Mouse (Mus musculus): Measurements from ENCODE around the gene 1500011B03Rik. TPM values are rescaled to one million over a fixed set of nuclear protein-coding genes. Genes with fewer than 3 reads are reported as not detected.
A peak's percentile ranks its signal among the peaks of the same experiment; 100 is the strongest.
"Not testable (repeated sequence)": the region's sequence is repeated elsewhere in the genome, so short reads cannot be mapped to it uniquely, and the experiment has no call there.

The 1500011B03Rik gene
- polyA plus RNA-seq (2015; fragmentation: Nextera tagmentation; extraction: Ambion mirVana), result 73.5 and 76.4 TPM in 2 replicates

GRCm38 (mm10) chr5:114822796-114823688 lies at the start of gene 1500011B03Rik:
Gene 1500011B03Rik (minus strand): TSS chr5:114823468.
- 7% methylated on average over 53 of the region's 53 CpGs for WGBS
- ATAC-seq (ENCODE audit: insufficient number of reproducible peaks, low FRiP score, low TSS enrichment, low read depth), result peak; percentile 85; the same call in 1 of the 2 replicates

GRCm38 (mm10) chr5:114865279-114865678 lies 42.0 kb upstream of the 1500011B03Rik start:
- H3K9ac ChIP-seq, result no peak overlapping the region
- H3K4me3 ChIP-seq, result no peak overlapping the region
- 86% methylated on average over 12 of the region's 12 CpGs for WGBS
- H3K4me2 ChIP-seq, result no peak overlapping the region
- no peaks in the 10 kb centered on the region for H3K36me3 ChIP-seq
- H3K4me1 ChIP-seq, result no peaks in the 10 kb centered on the region
- no peak for ATAC-seq (ENCODE audit: insufficient number of reproducible peaks, low FRiP score, low TSS enrichment, low read depth)
- no peak overlapping the region for H3K27ac ChIP-seq
- H3K9me3 ChIP-seq, result peaks cover 9% of the 10 kb centered on the region; the same call in 1 of the 2 replicates
- H3K27me3 ChIP-seq, result 0 out of 2 replicates have a peak, but pooled peaks cover 1% of the 10 kb centered on the region

More at GRCm38 (mm10) chr5:114822796-114823688, at the start of gene 1500011B03Rik:
- no peaks in the 10 kb centered on the region for H3K9me3 ChIP-seq
- peak within 1 kb of the TSS; percentile 72 for H3K4me3 ChIP-seq
- peak within 1 kb of the TSS; percentile 67 for H3K4me2 ChIP-seq
- peak within 1 kb of the TSS; percentile 65 for H3K9ac ChIP-seq
- H3K27ac ChIP-seq, result peak within 1 kb of the TSS; percentile 80
- H3K36me3 ChIP-seq, result peaks cover 9% of the 10 kb centered on the region
- peaks cover 12% of the 10 kb centered on the region for H3K4me1 ChIP-seq
- H3K27me3 ChIP-seq, result no peaks in the 10 kb centered on the region

GRCm38 (mm10) chr5:114864813-114865212 lies 41.5 kb upstream of the 1500011B03Rik start:
- Histone ChIP-seq H3K9ac (no peak overlapping the region), H3K4me3 (no peak overlapping the region), H3K9me3 (peaks cover 9% of the 10 kb centered on the region; the same call in 1 of the 2 replicates), H3K4me2 (no peak overlapping the region), H3K27ac (no peak overlapping the region), H3K36me3 (no peaks in the 10 kb centered on the region), H3K27me3 (no peaks in the 10 kb centered on the region), H3K4me1 (no peaks in the 10 kb centered on the region)
- 79% methylated on average over 7 of the region's 7 CpGs for WGBS
- ATAC-seq (ENCODE audit: insufficient number of reproducible peaks, low FRiP score, low TSS enrichment, low read depth), result no peak

DNA sequence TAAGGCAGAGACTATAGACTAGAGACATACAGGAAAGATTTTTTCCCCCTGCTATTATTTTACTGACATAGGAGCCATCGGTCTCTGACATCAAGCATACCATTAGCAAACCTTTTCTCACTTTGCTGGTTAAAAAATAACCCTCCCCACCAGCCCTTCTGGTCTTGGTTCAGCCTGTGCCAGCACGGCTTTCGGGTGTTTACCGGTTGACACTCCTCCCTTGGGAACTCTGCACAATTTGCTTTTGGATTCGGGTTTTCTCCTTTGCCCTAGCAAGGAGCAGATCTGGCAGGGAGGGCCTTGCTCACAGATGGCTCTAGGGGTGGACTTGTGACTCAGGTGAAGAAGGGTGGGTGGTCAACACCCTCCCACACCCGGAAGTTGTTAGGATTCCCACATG lies 38.5 kb upstream of the 1500011B03Rik start:
- no peak for ATAC-seq (ENCODE audit: insufficient number of reproducible peaks, low FRiP score, low TSS enrichment, low read depth)
- 66% methylated on average over 6 of the region's 6 CpGs for WGBS
- H3K27ac ChIP-seq, result no peak overlapping the region
- 0 out of 2 replicates have a peak, but pooled peaks cover 5% of the 10 kb centered on the region for H3K27me3 ChIP-seq
- H3K4me3 ChIP-seq, result no peak overlapping the region
- no peak overlapping the region for H3K9ac ChIP-seq
- peaks cover 4% of the 10 kb centered on the region; the same call in 1 of the 2 replicates for H3K4me1 ChIP-seq
- H3K4me2 ChIP-seq, result no peak overlapping the region
- no peaks in the 10 kb centered on the region for H3K9me3 ChIP-seq
- H3K36me3 ChIP-seq, result no peaks in the 10 kb centered on the region

DNA sequence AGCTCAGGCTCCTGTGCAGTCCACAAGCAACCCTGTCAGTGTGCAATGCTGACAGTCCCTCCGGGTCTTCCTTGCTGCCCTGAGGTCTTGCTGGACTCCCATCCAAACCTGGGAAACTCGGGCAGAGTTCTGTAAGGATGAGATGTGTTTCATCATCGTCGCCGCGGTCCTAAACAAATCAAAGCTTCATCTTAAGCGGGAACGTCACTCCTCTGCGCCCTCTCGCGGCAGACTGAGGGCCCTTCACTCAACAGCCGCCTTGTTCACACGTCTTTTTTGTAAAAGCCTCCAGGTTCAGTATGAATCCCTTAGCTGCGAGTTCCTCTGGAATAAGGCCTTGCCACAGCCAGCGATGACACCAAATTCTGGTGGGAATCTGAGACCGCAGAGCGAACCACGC lies 36.0 kb upstream of the 1500011B03Rik start:
- Histone ChIP-seq H3K4me3 (peak overlapping the region; percentile 32), H3K36me3 (no peaks in the 10 kb centered on the region), H3K9me3 (no peaks in the 10 kb centered on the region), H3K9ac (peak overlapping the region; percentile 18; the same call in 1 of the 2 replicates), H3K27me3 (0 out of 2 replicates have a peak, but pooled peaks cover 7% of the 10 kb centered on the region), H3K27ac (no peak overlapping the region), H3K4me1 (peaks cover 4% of the 10 kb centered on the region; the same call in 1 of the 2 replicates), H3K4me2 (peak overlapping the region; percentile 57)
- ATAC-seq (ENCODE audit: insufficient number of reproducible peaks, low FRiP score, low TSS enrichment, low read depth), result no peak
- WGBS, result 5% methylated on average over 18 of the region's 18 CpGs

DNA sequence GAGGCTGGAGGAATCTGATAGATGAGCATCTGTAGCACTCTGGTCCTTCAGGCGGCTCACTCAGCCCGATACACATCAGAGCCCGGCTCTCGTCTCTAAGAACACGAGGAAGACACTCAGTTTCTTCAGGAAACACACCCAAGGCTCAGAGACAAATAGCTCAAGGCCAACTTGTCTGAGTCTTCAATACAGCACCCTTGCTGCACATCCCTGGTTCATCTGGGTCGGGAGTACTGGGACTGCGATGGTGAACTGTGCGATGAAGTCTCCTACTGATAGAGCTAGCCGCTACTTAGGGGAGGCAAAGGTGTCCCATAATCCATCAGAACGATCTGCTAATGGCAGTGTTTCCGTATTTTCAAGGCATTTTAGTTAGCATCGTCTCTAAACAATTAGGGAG lies 35.3 kb upstream of the 1500011B03Rik start, which contains the start of gene Gm9936:
Gene Gm9936, minus strand, starts transcription at position 101 of the 400 bp plus-strand sequence.
- Histone ChIP-seq H3K4me3 (peak within 1 kb of the TSS; percentile 32), H3K4me1 (peaks cover 4% of the 10 kb centered on the region; the same call in 1 of the 2 replicates), H3K9me3 (no peaks in the 10 kb centered on the region), H3K4me2 (peak within 1 kb of the TSS; percentile 57), H3K27ac (no peak within 1 kb of the TSS), H3K36me3 (no peaks in the 10 kb centered on the region), H3K27me3 (0 out of 2 replicates have a peak, but pooled peaks cover 7% of the 10 kb centered on the region), H3K9ac (peak within 1 kb of the TSS; percentile 18; the same call in 1 of the 2 replicates)
- WGBS, result 83% methylated on average over 12 of the region's 12 CpGs
- ATAC-seq (ENCODE audit: insufficient number of reproducible peaks, low FRiP score, low TSS enrichment, low read depth), result no peak

DNA sequence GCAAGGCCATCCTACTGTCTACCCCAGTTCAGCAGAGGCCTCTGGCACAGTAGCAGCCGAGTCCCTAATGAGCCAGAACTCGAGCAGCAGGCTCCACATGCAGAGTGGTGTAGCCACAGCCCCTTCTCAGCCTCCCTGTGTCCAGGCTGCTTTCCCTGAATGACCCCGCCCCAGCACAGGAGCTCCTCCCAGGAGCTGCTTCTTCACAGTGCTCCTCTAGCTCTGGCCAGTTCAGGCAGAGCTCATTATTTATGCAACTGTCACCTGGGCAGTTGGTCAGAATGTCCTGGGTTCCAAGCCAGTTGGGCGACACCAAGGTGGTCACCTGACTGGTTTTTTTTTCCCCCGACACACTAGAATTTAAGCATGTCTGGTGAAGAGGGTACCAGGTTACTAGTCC lies 30.1 kb upstream of the 1500011B03Rik start, which contains the start of gene 4930519G04Rik:
Gene 4930519G04Rik, plus strand, starts transcription at position 301 of the 400 bp plus-strand sequence.
- not testable (repeated sequence) for H3K27me3 ChIP-seq; H3K4me2 ChIP-seq; H3K4me3 ChIP-seq; H3K9me3 ChIP-seq; ATAC-seq (ENCODE audit: insufficient number of reproducible peaks, low FRiP score, low TSS enrichment, low read depth); H3K36me3 ChIP-seq; H3K4me1 ChIP-seq; H3K27ac ChIP-seq; H3K9ac ChIP-seq
- WGBS, result 61% methylated on average over 4 of the region's 5 CpGs

DNA sequence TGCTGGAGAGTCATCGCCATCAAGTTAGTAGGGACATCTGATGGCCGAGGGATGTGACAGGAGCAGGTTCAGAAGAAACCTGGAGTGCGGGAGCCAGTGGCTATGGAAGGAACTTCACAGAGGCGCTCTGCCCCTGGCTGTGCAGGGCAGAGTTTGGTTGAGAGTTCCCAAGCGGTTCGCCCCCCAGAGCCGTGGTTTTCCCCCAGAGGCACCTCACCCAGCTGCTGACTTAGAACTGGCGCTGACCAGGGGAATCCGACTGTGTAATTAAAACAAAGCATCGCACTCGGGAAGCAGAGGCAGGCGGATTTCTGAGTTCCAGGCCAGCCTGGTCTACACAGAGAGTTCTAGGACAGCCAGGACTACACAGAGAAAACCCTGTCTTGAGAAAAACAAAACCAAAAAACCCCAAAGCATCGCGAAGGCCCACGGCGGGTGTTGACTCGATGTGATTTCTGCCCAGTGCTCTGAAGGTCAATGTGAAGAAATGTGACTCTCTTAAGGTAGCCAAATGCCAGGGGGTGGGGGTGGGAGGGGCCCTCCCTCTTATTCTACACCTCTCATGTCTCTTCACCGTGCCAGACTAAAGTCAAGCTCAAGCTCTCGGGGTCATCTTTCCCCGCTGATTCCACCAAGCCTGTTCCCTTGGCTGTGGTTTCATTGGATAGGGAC lies 28.4 kb upstream of the 1500011B03Rik start:
- H3K9ac ChIP-seq, result no peak overlapping the region
- H3K9me3 ChIP-seq, result no peaks in the 10 kb centered on the region
- no peaks in the 10 kb centered on the region for H3K36me3 ChIP-seq
- no peaks in the 10 kb centered on the region for H3K4me1 ChIP-seq
- WGBS, result 83% methylated on average over 20 of the region's 20 CpGs
- no peak overlapping the region for H3K27ac ChIP-seq
- 0 out of 2 replicates have a peak, but pooled peaks cover 2% of the 10 kb centered on the region for H3K27me3 ChIP-seq
- no peak overlapping the region for H3K4me3 ChIP-seq
- H3K4me2 ChIP-seq, result no peak overlapping the region
- ATAC-seq (ENCODE audit: insufficient number of reproducible peaks, low FRiP score, low TSS enrichment, low read depth), result no peak

GRCm38 (mm10) chr5:114844371-114844770 lies 21.1 kb upstream of the 1500011B03Rik start:
- not testable (repeated sequence) for H3K27ac ChIP-seq; ATAC-seq (ENCODE audit: insufficient number of reproducible peaks, low FRiP score, low TSS enrichment, low read depth)
- WGBS, result 60% methylated on average over 2 of the region's 2 CpGs

GRCm38 (mm10) chr5:114842674-114843073 lies 19.4 kb upstream of the 1500011B03Rik start:
- no peak overlapping the region for H3K4me2 ChIP-seq
- 67% methylated on average over 4 of the region's 5 CpGs for WGBS
- peaks cover 14% of the 10 kb centered on the region for H3K4me1 ChIP-seq
- no peaks in the 10 kb centered on the region for H3K36me3 ChIP-seq
- no peak for ATAC-seq (ENCODE audit: insufficient number of reproducible peaks, low FRiP score, low TSS enrichment, low read depth)
- no peaks in the 10 kb centered on the region for H3K27me3 ChIP-seq
- no peak overlapping the region for H3K27ac ChIP-seq
- H3K9me3 ChIP-seq, result no peaks in the 10 kb centered on the region
- no peak overlapping the region for H3K9ac ChIP-seq
- no peak overlapping the region for H3K4me3 ChIP-seq

More at GRCm38 (mm10) chr5:114844371-114844770, 21.1 kb upstream of the 1500011B03Rik start:
- H3K27me3 ChIP-seq, H3K36me3 ChIP-seq, H3K9ac ChIP-seq, H3K4me2 ChIP-seq, H3K9me3 ChIP-seq, H3K4me3 ChIP-seq: not testable (repeated sequence)
- H3K4me1 ChIP-seq, result peaks cover 14% of the 10 kb centered on the region

GRCm38 (mm10) chr5:114842155-114842554 lies 18.9 kb upstream of the 1500011B03Rik start:
- not testable (repeated sequence) for H3K27ac ChIP-seq; H3K9ac ChIP-seq; H3K36me3 ChIP-seq; H3K27me3 ChIP-seq; ATAC-seq (ENCODE audit: insufficient number of reproducible peaks, low FRiP score, low TSS enrichment, low read depth); H3K4me2 ChIP-seq; H3K4me3 ChIP-seq; H3K9me3 ChIP-seq
- 35% methylated on average over 3 of the region's 3 CpGs for WGBS
- H3K4me1 ChIP-seq, result peaks cover 14% of the 10 kb centered on the region

All from limb, embryonic 15.5 days (tissue).